Mouse (Mus musculus) olfactory bulb, adult 2 months (tissue): ENCODE data around the gene Klhl5. TPM values are rescaled to one million over a fixed set of nuclear protein-coding genes. Genes with fewer than 3 reads are reported as not detected.

Experiments
- H3K27ac ChIP-seq: fragments of 200-500 bp; 2 replicates; pipeline ENCODE4 v1.5.1; 2012; ENCODE audit warnings: low read depth, low read length; ENCODE audit not compliant: insufficient read depth
- H3K4me1 ChIP-seq: fragments of 200-500 bp; 2 replicates; pipeline ENCODE4 v1.6.1; 2012; ENCODE audit warnings: low read length; ENCODE audit not compliant: control insufficient read depth, insufficient read depth
- H3K4me3 ChIP-seq: fragments of 200-500 bp; 2 replicates; pipeline ENCODE4 v1.5.1; 2012; ENCODE audit warnings: mild to moderate bottlenecking, low read depth, low read length, moderate library complexity; ENCODE audit not compliant: insufficient read depth
- CTCF ChIP-seq: fragments of 200-500 bp; IDR thresholded peaks from 2 replicates; pipeline ENCODE4 v1.5.1; 2012; ENCODE audit warnings: low read depth, mild to moderate bottlenecking, low read length, moderate library complexity; ENCODE audit not compliant: insufficient read depth
- POLR2A ChIP-seq: fragments of 200-500 bp; IDR thresholded peaks from 2 replicates; pipeline ENCODE4 v1.6.1; 2012; ENCODE audit warnings: mild to moderate bottlenecking, low read depth, low read length, moderate library complexity; ENCODE audit not compliant: insufficient read depth
- WGBS: fragments of 180-500 bp; shearing (Covaris S2); methylation state at CpG from one replicate; pipeline ENCODE4 v1.1.7; 2018; 5-methylcytosine and 5-hydroxymethylcytosine counted together
- polyA plus RNA-seq: library from polyadenylated mRNA; stranded (reverse); fragments of >200 nt; gene quantifications from 2 replicates; pipeline ENCODE4 v1.2.4, GENCODE M21; 2012; ENCODE audit warnings: low replicate concordance; ENCODE audit not compliant: missing spikeins, insufficient read depth, insufficient read length

Klhl5 gene
- polyA plus RNA-seq, 1 experiment = not detected

GRCm38 (mm10) chr5:65093769-65094168 is 13.6 kb upstream of the Klhl5 start:
- no peak overlapping the region for H3K4me3 ChIP-seq
- TF ChIP-seq CTCF (no peak), POLR2A (no peak)

GRCm38 (mm10) chr5:65094902-65095545 is 12.3 kb upstream of the Klhl5 start:
- TF ChIP-seq CTCF (no peak), POLR2A (no peak)
- WGBS = 89% methylated on average over 7 of the region's 7 CpGs
- no peak overlapping the region for H3K4me3 ChIP-seq

More at GRCm38 (mm10) chr5:65093769-65094168, 13.6 kb upstream of the Klhl5 start:
- H3K27ac ChIP-seq = no peak overlapping the region
- no peaks in the 10 kb centered on the region for H3K4me1 ChIP-seq

GRCm38 (mm10) chr5:65096082-65096481 is 11.3 kb upstream of the Klhl5 start:
- Histone ChIP-seq H3K27ac (no peak overlapping the region), H3K4me3 (no peak overlapping the region), H3K4me1 (no peaks in the 10 kb centered on the region)
- WGBS = 93% methylated on average over 3 of the region's 3 CpGs
- TF ChIP-seq POLR2A (no peak), CTCF (no peak)

More at GRCm38 (mm10) chr5:65094902-65095545, 12.3 kb upstream of the Klhl5 start:
- Histone ChIP-seq H3K4me1 (no peaks in the 10 kb centered on the region), H3K27ac (no peak overlapping the region)

- no peak for TF ChIP-seq CTCF
- TF ChIP-seq POLR2A = no peak
- 86% methylated on average over 3 of the region's 3 CpGs for WGBS
- no peak overlapping the region for H3K4me3 ChIP-seq
- no peak overlapping the region for H3K27ac ChIP-seq
- no peaks in the 10 kb centered on the region; the same call in 1 of the 2 replicates for H3K4me1 ChIP-seq
These were observed 10.5 kb upstream of the Klhl5 start for GRCm38 (mm10) chr5:65096805-65097204.

- WGBS = 85% methylated on average over 5 of the region's 5 CpGs
- Histone ChIP-seq H3K4me1 (no peaks in the 10 kb centered on the region; the same call in 1 of the 2 replicates), H3K27ac (no peak overlapping the region), H3K4me3 (no peak overlapping the region)
- TF ChIP-seq CTCF = no peak
- TF ChIP-seq POLR2A = no peak
These were observed 9.9 kb upstream of the Klhl5 start for GRCm38 (mm10) chr5:65097457-65097856.

GRCm38 (mm10) chr5:65100002-65100401 is 7.3 kb upstream of the Klhl5 start:
- H3K4me3 ChIP-seq = no peak overlapping the region
- TF ChIP-seq CTCF = no peak
- TF ChIP-seq POLR2A = no peak
- WGBS = 44% methylated on average over 11 of the region's 11 CpGs
- no peak overlapping the region for H3K27ac ChIP-seq
- peaks cover 4% of the 10 kb centered on the region; the same call in 1 of the 2 replicates for H3K4me1 ChIP-seq

GRCm38 (mm10) chr5:65101209-65101608 is 6.1 kb upstream of the Klhl5 start:
- Histone ChIP-seq H3K4me3 (no peak overlapping the region), H3K27ac (no peak overlapping the region), H3K4me1 (peaks cover 4% of the 10 kb centered on the region; the same call in 1 of the 2 replicates)
- WGBS = 86% methylated on average over 5 of the region's 5 CpGs
- TF ChIP-seq POLR2A = no peak
- TF ChIP-seq CTCF = no peak

GRCm38 (mm10) chr5:65101621-65102020 is 5.7 kb upstream of the Klhl5 start:
- Histone ChIP-seq H3K4me1 (peaks cover 4% of the 10 kb centered on the region; the same call in 1 of the 2 replicates), H3K4me3 (no peak overlapping the region), H3K27ac (no peak overlapping the region)
- TF ChIP-seq POLR2A (no peak), CTCF (no peak)
- WGBS = 90% methylated on average over 6 of the region's 6 CpGs

- Histone ChIP-seq H3K4me1 (peaks cover 4% of the 10 kb centered on the region; the same call in 1 of the 2 replicates), H3K4me3 (no peak overlapping the region), H3K27ac (no peak overlapping the region)
- TF ChIP-seq CTCF (no peak), POLR2A (no peak)
- whole genome bisulfite sequencing = 81% methylated on average over 3 of the region's 3 CpGs
These were observed 5.2 kb upstream of the Klhl5 start for GRCm38 (mm10) chr5:65102026-65102640.

- WGBS = 35% methylated on average over 10 of the region's 10 CpGs
- TF ChIP-seq CTCF = no peak
- TF ChIP-seq POLR2A = no peak
- Histone ChIP-seq H3K4me1 (peaks cover 4% of the 10 kb centered on the region; the same call in 1 of the 2 replicates), H3K27ac (no peak overlapping the region), H3K4me3 (no peak overlapping the region)
These were observed 4.7 kb upstream of the Klhl5 start for GRCm38 (mm10) chr5:65102641-65103042.
